Mouse (Mus musculus) limb, embryonic 12.5 days (tissue): ENCODE measurements around the gene Il17d. TPM values are rescaled to one million over a fixed set of nuclear protein-coding genes. Genes with fewer than 3 reads are reported as not detected.

Source experiments
- ATAC-seq: fragments of 200-750 bp; cut with Nextera tagmentation; 2 replicates; pipeline ENCODE4 v1.8.0; 2017; ENCODE audit warnings: low read depth, moderate TSS enrichment; ENCODE audit not compliant: insufficient number of reproducible peaks, insufficient read depth, low FRiP score, low TSS enrichment
- H3K27ac ChIP-seq: fragments of 300-500 bp; sonication (generic); 2 replicates; pipeline ENCODE4 v1.5.1; 2016; ENCODE audit warnings: mild to moderate bottlenecking, moderate library complexity
- H3K27me3 ChIP-seq: fragments of 300-500 bp; sonication (generic); 2 replicates; pipeline ENCODE4 v1.6.1; 2016; ENCODE audit warnings: mild to moderate bottlenecking, moderate library complexity
- H3K36me3 ChIP-seq: fragments of 300-500 bp; sonication (generic); 2 replicates; pipeline ENCODE4 v1.6.1; 2016; ENCODE audit warnings: mild to moderate bottlenecking, moderate library complexity
- H3K4me1 ChIP-seq: fragments of 300-500 bp; sonication (generic); replicated peaks from 2 replicates; pipeline ENCODE4 v1.6.1; 2016
- H3K4me2 ChIP-seq: fragments of 300-500 bp; sonication (generic); 2 replicates; pipeline ENCODE4 v1.6.1; 2016; ENCODE audit warnings: mild to moderate bottlenecking, moderate library complexity
- H3K4me3 ChIP-seq: fragments of 300-500 bp; sonication (generic); replicated peaks from 2 replicates; pipeline ENCODE4 v1.5.1; 2016; ENCODE audit warnings: mild to moderate bottlenecking
- H3K9ac ChIP-seq: fragments of 300-500 bp; sonication (generic); replicated peaks from 2 replicates; pipeline ENCODE4 v1.6.1; 2016; ENCODE audit warnings: mild to moderate bottlenecking, moderate library complexity
- H3K9me3 ChIP-seq: fragments of 300-500 bp; sonication (generic); 2 replicates; pipeline ENCODE4 v1.6.1; 2016; ENCODE audit warnings: mild to moderate bottlenecking, moderate library complexity
- WGBS: fragments of 180-500 bp; shearing (Covaris S2); methylation state at CpG from one replicate; pipeline ENCODE4 v1.1.7; 2016; 5-methylcytosine and 5-hydroxymethylcytosine counted together
- polyA plus RNA-seq: library from polyadenylated mRNA; unstranded; fragments of >200 nt; fragmentation: Nextera tagmentation; extraction: Ambion mirVana; gene quantifications from 2 replicates; pipeline ENCODE4 v1.2.1, GENCODE M21; 2016

Gene Il17d
- polyA plus RNA-seq, 1 experiment from 2014 or later: 3.5 TPM

GRCm38 (mm10) chr14:57525388-57526049 is 942 bp downstream of the Il17d start:
- Histone ChIP-seq H3K4me3 (peak overlapping the region; percentile 79), H3K9me3 (no peaks in the 10 kb centered on the region), H3K27me3 (peaks cover 14% of the 10 kb centered on the region; the same call in 1 of the 2 replicates), H3K36me3 (no peaks in the 10 kb centered on the region), H3K9ac (peak overlapping the region; percentile 74), H3K27ac (peak overlapping the region; percentile 80; the same call in 1 of the 2 replicates), H3K4me1 (peaks cover 12% of the 10 kb centered on the region), H3K4me2 (peak overlapping the region; percentile 76)
- 2% methylated on average over 50 of the region's 60 CpGs for WGBS
- ATAC-seq: peak; percentile 93

- Histone ChIP-seq H3K36me3 (no peaks in the 10 kb centered on the region), H3K9ac (no peak overlapping the region), H3K27me3 (peaks cover 14% of the 10 kb centered on the region; the same call in 1 of the 2 replicates), H3K27ac (no peak overlapping the region), H3K9me3 (no peaks in the 10 kb centered on the region), H3K4me3 (peak overlapping the region; percentile 79), H3K4me1 (peaks cover 12% of the 10 kb centered on the region), H3K4me2 (peak overlapping the region; percentile 76)
- peak; percentile 30; the same call in 1 of the 2 replicates for ATAC-seq
- WGBS: 52% methylated on average over 10 of the region's 10 CpGs
Observed at GRCm38 (mm10) chr14:57526050-57526623, 1.6 kb downstream of the Il17d start.

DNA sequence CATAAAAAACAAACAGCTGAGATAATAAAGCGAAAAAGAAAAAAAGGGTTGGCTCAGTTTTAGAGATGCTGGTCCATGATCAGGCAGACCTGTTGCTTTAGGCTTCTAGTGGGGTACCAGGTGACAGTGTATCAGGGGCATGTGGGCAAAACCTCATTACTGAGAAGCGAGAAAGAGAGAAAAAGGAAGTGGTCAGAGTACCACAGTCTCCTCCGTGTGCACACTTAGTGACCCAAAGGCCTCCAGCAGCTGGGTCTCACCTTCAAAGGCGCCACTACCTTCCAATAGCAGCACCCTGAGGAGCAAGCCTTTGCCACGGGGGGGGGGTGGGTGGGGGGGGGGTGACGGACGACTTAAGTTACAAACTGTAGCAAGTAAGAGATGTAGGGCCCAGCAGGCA is 2.5 kb downstream of the Il17d start:
- no peaks in the 10 kb centered on the region for H3K36me3 ChIP-seq
- H3K9ac ChIP-seq: no peak overlapping the region
- no peak for ATAC-seq
- H3K27me3 ChIP-seq: peaks cover 14% of the 10 kb centered on the region; the same call in 1 of the 2 replicates
- 40% methylated on average over 7 of the region's 7 CpGs for WGBS
- no peak overlapping the region for H3K27ac ChIP-seq
- H3K4me1 ChIP-seq: peaks cover 12% of the 10 kb centered on the region
- no peaks in the 10 kb centered on the region for H3K9me3 ChIP-seq
- H3K4me2 ChIP-seq: no peak overlapping the region
- no peak overlapping the region for H3K4me3 ChIP-seq

- H3K4me2 ChIP-seq: no peak overlapping the region
- H3K27me3 ChIP-seq: peaks cover 12% of the 10 kb centered on the region; the same call in 1 of the 2 replicates
- no peaks in the 10 kb centered on the region for H3K9me3 ChIP-seq
- WGBS: 44% methylated on average over 2 of the region's 2 CpGs
- H3K36me3 ChIP-seq: no peaks in the 10 kb centered on the region
- no peak overlapping the region for H3K9ac ChIP-seq
- no peak overlapping the region for H3K4me3 ChIP-seq
- ATAC-seq: no peak
- no peak overlapping the region for H3K27ac ChIP-seq
- peaks cover 12% of the 10 kb centered on the region for H3K4me1 ChIP-seq
Observed at GRCm38 (mm10) chr14:57527598-57527997, 3.0 kb downstream of the Il17d start.

DNA sequence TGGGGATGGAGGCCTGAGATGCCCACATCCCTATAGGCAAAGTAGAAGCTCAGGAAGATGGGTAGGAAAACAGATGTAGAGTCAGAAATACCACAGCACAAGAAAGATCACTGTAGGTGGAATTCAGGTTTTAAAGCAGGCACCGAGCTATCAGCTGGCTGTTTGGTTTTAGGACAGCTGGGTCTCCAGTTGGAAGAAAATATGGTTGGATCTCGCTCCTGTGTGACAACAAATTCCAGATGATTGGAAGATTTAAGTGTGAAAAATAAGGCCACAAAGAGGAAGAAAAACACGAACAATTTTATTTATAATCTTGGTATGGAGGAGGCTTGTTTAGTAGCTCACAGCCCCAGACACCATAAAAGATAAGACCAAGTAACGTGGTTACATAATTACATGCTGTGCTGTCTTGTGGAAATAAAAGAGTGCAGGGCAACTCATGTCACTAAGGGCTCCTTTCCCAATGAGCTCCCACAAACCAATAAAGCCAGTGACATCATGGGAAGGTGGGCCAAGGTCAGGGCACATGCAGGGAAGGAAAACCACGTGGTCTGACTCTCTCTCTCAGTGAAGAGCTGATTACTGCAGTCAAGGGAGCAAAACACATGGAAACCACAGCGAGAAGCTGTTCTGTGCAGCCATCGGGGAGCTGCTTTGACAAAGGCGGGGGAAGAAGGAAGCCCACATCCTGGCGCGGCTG is 4.7 kb downstream of the Il17d start:
- peaks cover 14% of the 10 kb centered on the region for H3K4me1 ChIP-seq
- ATAC-seq: no peak
- H3K9me3 ChIP-seq: no peaks in the 10 kb centered on the region
- no peak overlapping the region for H3K4me2 ChIP-seq
- H3K36me3 ChIP-seq: no peaks in the 10 kb centered on the region
- no peak overlapping the region for H3K4me3 ChIP-seq
- peaks cover 15% of the 10 kb centered on the region; the same call in 1 of the 2 replicates for H3K27me3 ChIP-seq
- H3K27ac ChIP-seq: no peak overlapping the region
- H3K9ac ChIP-seq: no peak overlapping the region
- 49% methylated on average over 10 of the region's 10 CpGs for WGBS

- 68% methylated on average over 5 of the region's 5 CpGs for WGBS
- peaks cover 22% of the 10 kb centered on the region for H3K27me3 ChIP-seq
Observed at GRCm38 (mm10) chr14:57529786-57530515, 5.4 kb downstream of the Il17d start.

DNA sequence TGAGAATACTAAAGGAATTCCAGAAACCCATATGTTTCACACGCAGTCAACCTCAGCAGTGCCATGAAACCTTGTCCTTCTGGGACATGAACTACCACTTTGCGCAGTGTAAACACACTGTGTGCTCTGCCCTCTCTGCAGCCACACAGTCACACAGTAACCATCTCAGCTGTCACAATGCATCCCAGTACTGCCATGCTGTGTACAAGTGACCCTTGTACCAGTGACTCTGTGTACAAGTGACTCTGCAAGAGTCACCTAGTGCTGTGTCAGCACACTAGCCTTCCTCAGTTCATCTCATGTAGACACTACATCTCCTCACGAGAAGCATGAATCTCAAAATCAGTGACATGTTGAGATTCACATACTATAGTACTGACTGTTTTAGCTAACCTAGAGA is 8.0 kb downstream of the Il17d start:
- no peaks in the 10 kb centered on the region for H3K36me3 ChIP-seq
- 90% methylated on average over 3 of the region's 3 CpGs for WGBS
- H3K4me3 ChIP-seq: no peak overlapping the region
- H3K4me2 ChIP-seq: no peak overlapping the region
- H3K27ac ChIP-seq: no peak overlapping the region
- ATAC-seq: no peak
- H3K9me3 ChIP-seq: no peaks in the 10 kb centered on the region
- peaks cover 35% of the 10 kb centered on the region for H3K27me3 ChIP-seq
- H3K4me1 ChIP-seq: peaks cover 27% of the 10 kb centered on the region
- H3K9ac ChIP-seq: no peak overlapping the region

More at GRCm38 (mm10) chr14:57529786-57530515, 5.4 kb downstream of the Il17d start:
- H3K4me1 ChIP-seq: peaks cover 17% of the 10 kb centered on the region
- no peak overlapping the region for H3K27ac ChIP-seq
- no peak for ATAC-seq
- no peak overlapping the region for H3K4me2 ChIP-seq
- no peak overlapping the region for H3K9ac ChIP-seq
- H3K4me3 ChIP-seq: no peak overlapping the region
- no peaks in the 10 kb centered on the region for H3K9me3 ChIP-seq
- no peaks in the 10 kb centered on the region for H3K36me3 ChIP-seq

DNA sequence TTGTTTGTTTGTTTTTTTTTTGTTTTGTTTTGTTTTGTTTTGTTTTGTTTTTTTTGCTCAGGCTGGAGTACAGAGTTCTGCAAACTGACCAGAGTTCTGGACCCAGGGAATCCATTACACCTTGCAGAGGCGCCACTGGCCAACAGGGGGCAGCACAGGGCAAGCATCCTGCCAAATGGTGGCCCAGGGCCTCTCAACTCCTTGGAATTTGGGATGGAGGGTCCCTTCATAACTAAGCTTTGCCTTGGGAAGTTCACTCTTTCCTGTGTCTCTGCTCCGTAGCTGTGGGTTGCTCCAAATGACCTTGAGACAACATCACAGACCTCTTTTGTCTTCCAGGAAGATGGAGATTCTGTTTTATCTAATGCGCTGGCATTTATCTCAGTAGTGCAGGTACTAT is 8.6 kb downstream of the Il17d start:
- no peak overlapping the region for H3K27ac ChIP-seq
- no peak overlapping the region for H3K4me2 ChIP-seq
- H3K9ac ChIP-seq: no peak overlapping the region
- no peak for ATAC-seq
- no peaks in the 10 kb centered on the region for H3K36me3 ChIP-seq
- peaks cover 39% of the 10 kb centered on the region for H3K27me3 ChIP-seq
- WGBS: 32% methylated on average over 3 of the region's 3 CpGs
- H3K9me3 ChIP-seq: no peaks in the 10 kb centered on the region
- H3K4me1 ChIP-seq: peaks cover 30% of the 10 kb centered on the region
- no peak overlapping the region for H3K4me3 ChIP-seq

DNA sequence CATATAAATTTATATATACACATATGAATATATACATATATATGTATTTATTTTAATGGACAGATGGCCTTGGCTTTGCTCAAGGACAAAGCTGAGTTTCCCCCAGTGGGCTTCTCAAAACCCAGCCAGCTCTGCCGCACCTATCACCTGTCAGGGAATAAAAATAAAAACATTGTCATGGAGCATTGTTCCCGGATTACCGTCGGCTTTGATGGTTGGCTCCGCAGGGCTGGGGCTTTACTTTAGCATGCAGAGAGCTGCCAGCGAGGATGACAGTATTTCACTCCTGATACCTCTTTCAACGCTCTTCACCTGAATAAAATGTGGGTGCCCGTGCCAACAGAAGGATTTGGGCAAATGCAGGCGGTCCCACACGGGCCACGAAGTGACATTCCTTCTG is 9.3 kb downstream of the Il17d start:
- ATAC-seq: no peak
- H3K27ac ChIP-seq: no peak overlapping the region
- H3K4me3 ChIP-seq: no peak overlapping the region
- peaks cover 30% of the 10 kb centered on the region for H3K4me1 ChIP-seq
- 17% methylated on average over 11 of the region's 11 CpGs for WGBS
- no peaks in the 10 kb centered on the region for H3K9me3 ChIP-seq
- H3K27me3 ChIP-seq: peaks cover 44% of the 10 kb centered on the region
- no peaks in the 10 kb centered on the region for H3K36me3 ChIP-seq
- no peak overlapping the region for H3K4me2 ChIP-seq
- no peak overlapping the region for H3K9ac ChIP-seq

- H3K9me3 ChIP-seq: no peaks in the 10 kb centered on the region
- H3K27ac ChIP-seq: no peak overlapping the region
- ATAC-seq: no peak
- no peak overlapping the region for H3K9ac ChIP-seq
- H3K27me3 ChIP-seq: peaks cover 44% of the 10 kb centered on the region
- no peak overlapping the region for H3K4me3 ChIP-seq
- H3K4me1 ChIP-seq: peaks cover 29% of the 10 kb centered on the region
- 7% methylated on average over 5 of the region's 5 CpGs for WGBS
- H3K4me2 ChIP-seq: peak overlapping the region; percentile 4; the same call in 1 of the 2 replicates
- no peaks in the 10 kb centered on the region for H3K36me3 ChIP-seq
Observed at GRCm38 (mm10) chr14:57534346-57534745, 9.8 kb downstream of the Il17d start.

- Histone ChIP-seq H3K4me1 (peaks cover 24% of the 10 kb centered on the region), H3K4me2 (peak overlapping the region; percentile 4; the same call in 1 of the 2 replicates), H3K27ac (peak overlapping the region; percentile 53; the same call in 1 of the 2 replicates), H3K9ac (no peak overlapping the region), H3K27me3 (peaks cover 44% of the 10 kb centered on the region), H3K36me3 (no peaks in the 10 kb centered on the region), H3K9me3 (no peaks in the 10 kb centered on the region), H3K4me3 (no peak overlapping the region)
- no peak for ATAC-seq
- WGBS: 15% methylated on average over 8 of the region's 8 CpGs
Observed at GRCm38 (mm10) chr14:57534961-57535360, 10.4 kb downstream of the Il17d start.
